Mouse (Mus musculus): ENCODE data around the gene Gpx3.
"Not testable (repeated sequence)": the region's sequence is repeated elsewhere in the genome, so short reads cannot be mapped to it uniquely, and the experiment has no call there.

Gene Gpx3

DNA sequence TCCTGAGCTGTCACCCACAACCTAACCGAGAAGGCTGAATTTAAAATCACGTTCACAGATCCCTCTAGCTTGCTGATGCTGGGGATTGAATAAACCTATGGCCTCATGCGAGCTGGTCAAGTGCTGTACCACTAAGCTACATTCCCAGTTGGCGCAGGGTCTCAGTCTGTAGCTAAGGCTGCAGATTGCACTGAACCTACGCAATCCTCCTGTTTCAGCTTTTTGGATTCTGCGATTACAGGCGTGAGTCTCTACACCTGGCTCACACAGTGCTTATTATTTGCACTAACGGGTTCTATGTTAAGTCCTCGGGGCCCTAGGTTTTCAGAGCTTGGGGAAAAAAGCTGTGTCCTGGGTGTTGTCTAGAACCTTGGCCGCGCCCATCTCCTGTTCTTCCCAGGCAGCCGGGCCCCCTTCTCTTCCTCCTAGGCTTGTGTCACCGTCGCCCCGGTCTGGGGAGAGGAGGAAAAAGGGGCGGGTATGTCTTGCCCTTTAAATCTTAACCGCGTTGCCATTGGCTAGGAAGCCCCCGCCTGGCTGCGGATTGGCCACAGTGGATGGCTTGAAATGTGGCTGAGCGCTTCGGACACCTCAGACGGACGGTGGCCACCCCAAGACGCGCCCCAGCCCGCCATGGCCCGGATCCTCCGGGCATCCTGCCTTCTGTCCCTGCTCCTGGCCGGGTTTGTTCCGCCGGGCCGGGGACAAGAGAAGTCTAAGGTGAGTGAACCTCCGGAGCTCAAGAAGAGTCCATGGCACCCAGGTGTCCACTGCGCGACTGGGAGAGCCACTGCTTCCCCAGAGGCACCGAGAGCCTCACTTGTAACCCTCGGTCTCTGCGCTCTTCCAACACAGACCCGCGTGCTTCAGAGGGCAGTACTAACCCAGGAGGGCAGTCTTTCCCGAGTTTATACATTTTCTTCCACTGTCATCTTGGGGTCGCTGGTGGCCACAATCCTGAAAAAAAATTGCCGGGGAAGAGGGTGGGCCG is at the start of gene Gpx3:
TSS of gene Gpx3 (plus strand) at position 121 of the 991 bp plus-strand sequence.
- peak; percentile 91 for DNase-seq

DNA sequence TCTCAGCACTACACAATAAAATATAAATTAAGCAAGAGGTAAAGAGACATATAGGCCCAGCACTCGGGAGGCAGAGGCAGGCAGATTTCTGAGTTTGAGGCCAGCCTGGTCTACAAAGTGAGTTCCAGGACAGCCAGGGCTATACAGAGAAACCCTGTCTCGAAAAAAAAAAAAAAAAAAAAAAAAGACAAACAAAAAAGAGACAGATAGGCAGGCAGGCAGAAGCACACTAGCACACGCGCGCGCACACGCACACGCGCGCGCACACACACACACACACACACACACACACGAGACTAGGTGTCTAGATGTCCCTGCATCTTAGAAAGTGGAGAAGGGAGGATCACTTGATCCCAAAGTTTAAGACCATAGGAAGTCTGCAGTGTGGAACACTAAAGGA is 43.4 kb upstream of the Gpx3 start:
- not testable (repeated sequence) for DNase-seq

DNA sequence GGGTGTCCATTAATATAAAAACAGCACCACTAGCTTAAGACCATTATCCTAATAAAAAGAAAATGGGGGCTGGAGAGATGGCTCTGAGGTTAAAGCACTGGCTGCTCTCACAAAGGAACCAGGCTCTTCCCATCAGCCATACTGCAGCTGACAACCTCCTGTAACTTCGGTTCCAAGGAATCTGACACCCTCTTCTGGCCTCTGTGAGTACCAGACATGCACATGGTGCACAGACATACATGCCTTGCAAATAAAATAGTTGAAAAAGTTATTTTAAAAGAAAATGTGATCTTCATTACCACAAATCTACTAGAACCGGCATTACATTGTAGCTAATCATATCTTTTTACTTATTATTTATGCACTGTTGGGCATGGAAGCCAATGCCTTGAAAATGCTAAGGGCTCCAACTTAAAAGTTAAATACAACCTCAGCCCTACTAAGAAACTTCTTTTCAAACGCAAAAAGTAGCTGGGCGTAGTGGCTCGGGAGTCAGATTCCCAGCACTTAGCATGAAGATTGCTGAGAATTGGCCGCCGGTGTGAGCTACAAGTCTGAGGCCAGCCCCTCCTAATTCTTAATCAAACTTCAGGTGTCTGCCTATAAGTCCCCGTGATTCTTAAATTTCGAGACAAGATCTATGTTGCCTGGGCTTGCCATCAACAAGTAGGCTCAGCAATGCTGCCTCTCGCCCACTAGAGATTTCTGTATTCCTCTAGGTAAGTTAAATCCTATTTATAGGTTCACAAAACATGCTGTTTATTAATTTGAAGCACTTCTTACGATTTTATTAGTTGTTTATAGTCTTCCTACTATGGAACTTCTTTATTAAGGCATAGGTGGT is 42.7 kb upstream of the Gpx3 start:
- no peak for DNase-seq

DNA sequence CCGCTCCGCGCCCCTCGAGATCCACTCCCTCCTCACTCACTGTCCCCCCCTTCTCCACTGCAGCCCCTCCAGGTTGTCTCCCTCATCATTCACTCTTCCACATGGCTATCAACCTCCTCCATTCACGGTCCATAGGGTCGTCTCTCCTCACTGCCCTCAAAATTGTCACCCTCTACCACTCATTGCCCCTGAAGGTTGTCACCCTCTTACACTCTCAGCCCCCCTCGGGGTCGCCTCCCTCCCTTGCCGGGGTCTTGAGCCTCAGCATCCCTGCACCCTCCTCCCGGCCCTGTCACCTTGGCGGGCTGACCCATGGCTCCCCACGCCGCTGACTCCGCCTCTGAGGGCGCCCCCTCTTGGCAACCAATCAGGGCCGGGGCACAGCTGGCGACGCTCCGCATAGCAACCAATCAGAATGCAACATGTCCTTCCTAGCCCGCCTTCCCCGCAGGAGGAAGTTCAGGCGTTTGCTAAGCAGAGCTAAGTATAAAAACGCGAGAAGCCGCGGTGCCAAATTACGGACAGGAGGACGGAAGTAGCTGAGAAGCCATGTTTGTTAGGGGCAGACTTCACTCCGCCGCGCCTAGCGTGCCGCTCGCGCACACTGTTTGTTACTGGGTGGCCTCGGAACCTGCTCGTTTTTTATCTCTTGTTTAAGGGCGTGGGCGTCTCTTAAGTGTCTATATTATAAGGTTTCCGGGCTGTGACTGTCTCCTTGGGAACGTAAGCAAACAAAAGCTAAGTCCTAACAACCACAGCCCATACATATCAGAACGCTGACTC is 41.8 kb upstream of the Gpx3 start, which contains the start of gene Lyrm7:
TSS of gene Lyrm7 (minus strand) at position 661 of the 783 bp plus-strand sequence.
- peak; percentile 98 for DNase-seq

DNA sequence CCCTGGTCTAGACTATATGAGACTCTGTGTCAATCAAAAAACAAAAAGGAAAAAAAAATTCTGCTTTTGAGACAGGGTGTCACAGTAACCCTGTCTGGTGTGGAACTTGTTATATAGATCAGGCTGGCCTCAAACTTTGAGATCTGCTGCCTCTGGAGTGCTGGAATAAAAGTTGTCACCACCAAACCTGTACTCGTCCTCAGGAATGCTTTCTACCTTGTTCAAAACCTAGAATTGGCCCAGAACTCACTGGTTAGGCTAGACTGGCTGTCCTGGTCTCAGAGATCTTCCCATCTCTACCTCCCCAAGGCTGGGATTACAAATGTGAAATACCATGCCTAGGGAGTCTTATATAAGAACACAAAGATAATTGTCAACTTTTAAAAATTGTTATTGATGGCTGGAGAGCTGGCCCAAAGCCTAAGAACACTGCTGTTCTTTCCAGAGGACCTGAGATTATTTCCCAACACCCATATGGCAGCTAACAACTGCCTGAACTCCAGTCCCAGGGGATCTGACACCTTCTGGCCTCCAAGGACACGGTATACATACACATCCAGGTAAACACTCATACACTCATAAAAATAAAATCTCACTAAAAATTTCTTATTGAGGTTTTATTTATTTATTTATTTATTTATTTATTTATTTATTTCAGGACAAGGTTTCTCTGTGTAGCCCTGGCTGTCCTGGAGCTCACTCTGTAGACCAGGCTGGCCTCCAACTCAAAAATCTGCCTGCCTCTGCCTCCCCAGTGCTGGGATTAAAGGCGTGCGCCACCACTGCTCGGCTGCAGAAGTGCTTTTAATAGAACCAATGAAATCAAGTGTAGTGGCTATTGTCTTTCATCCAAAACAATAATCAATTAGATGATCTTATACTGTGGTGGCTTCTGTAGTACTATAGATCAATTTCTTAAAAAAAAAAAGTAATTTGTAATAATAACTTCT is 40.5 kb upstream of the Gpx3 start:
- DNase-seq, result no peak

DNA sequence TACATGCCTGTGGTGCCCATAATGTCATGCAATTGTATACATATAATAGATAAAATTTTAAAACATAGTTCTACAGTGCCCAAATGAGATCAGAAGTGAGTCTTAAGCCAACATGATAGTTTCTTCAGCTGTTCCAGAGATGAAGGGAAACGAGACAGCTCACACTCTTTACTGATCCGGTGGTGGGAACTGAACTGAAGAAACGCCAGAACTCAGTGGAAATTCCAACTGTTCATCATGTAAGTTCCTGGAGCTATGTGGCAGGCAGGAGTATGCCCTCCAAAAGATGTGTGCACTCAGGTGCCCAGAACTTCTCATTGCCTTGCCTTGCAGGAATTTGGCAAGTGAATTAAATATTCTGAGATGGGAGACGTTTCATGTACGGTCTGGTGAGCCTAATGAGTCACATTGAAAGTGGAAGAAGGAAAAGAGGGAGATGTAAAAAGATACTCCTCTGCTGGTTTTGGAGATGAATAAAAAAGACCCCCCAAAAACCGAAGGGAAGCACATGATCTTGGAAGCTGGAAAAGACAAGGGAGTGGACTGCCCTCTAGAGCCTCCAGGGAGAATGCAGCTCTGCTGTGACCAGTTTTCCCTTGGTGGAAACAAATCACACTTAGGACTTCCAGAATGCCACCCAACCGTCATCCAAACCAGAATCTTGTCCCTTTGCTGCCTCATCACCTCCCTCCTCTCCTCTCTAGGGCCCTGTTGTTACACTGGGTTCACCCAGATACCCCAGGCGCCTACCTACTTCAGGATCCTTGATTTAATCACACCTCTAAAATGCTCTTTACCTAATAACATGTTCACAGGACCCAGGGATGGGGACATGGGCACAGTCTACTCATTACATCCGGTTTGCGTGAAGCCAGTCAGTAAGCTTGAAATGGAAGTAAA is 39.4 kb upstream of the Gpx3 start:
- DNase-seq, result peak; percentile 68

DNA sequence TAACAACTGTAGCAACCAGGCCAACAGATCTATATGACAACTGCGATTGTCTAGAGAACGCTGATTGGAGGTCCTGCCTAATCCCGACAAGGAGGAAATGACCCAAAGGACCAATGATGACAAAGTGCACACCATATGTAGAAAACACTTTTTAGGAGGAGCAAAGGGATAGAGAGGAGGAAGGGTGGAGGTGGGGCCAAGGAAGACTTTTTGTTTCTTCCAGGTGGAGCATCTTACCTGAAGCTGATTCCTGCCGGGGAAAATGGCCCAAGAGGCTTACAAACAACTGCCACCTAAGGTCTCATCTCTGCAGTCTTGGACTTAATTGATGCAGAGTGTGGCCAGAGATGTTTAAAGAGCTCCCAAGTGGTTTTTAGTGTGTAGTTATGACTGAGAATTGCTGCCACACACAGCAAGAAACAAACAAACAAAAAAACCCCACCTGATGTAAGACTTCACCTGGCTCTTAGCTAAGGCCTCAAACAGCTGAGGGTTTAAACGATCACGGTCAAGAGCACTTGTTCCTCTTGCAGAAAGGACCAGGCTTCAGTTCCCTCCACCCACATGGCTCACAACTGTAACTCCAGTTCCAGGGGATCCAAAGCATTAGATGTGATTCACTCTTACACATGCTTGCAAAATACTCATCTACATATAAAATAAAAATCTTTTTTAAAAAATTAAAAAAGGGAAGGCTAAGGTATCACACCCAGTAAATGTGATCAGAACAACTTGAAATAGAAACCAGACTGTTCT is 36.7 kb upstream of the Gpx3 start:
- DNase-seq, result no peak

DNA sequence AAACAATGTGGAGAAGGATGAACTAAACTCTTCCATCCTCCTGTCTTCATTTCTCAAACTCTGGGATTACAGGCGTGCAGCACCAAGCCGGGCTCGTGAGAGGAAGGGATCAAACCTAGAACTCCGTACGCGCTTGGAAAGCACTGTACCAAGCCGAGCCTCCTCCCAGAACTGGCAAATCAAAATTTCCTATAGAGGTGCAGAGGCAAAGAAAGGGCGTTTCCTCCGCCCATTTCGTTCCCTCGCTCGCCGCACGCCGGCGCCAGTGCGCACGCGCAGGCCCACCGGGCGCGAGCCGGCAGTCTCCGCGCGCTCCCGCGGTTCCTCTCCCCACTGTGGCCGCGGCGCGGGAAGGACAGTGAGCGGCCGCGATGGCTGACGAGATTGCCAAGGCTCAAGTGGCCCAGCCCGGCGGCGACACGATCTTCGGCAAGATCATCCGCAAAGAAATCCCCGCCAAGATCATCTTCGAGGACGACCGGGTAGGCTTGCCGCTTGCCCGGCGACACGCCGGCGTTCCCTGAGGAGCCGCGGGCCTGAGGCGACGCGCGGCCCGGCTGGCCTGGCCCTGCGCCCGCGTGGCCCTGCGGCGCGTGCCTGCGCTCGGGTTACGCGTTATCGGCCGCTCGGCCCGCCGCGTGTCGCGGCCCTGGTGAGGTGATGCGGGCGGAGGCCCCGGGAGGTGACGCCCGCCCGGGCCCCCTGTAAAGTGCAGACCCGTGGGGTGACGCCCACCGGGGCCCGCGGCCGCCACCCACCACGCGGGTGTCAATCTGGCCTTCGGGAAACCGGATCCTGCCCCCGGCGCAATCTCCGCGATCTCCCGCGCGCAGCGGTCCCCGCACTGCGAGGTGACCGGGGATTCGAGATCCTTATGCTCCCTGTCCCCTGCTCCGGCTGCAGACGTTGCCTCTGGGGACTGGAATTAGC is 35.9 kb upstream of the Gpx3 start, which contains the start of gene Hint1:
TSS of gene Hint1 (plus strand) at position 265 of the 930 bp plus-strand sequence.
- peak; percentile 96 for DNase-seq

DNA sequence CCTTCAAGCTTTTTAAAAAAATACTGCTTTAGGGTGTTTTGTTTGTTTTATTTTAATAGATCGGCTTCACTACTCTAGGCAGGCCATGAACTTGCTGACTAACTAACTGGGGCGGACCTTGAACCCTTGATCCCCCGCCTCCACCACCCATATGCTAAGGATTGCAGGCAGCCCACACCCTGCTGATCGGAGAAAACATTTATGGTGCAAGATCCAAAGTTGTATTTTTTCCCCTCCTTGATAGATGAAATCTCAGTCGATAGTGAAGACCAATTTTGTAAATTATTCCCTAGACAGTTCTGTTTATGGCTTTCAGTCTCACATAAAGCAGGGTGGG is 35.2 kb upstream of the Gpx3 start:
- DNase-seq, result peak; percentile 78

DNA sequence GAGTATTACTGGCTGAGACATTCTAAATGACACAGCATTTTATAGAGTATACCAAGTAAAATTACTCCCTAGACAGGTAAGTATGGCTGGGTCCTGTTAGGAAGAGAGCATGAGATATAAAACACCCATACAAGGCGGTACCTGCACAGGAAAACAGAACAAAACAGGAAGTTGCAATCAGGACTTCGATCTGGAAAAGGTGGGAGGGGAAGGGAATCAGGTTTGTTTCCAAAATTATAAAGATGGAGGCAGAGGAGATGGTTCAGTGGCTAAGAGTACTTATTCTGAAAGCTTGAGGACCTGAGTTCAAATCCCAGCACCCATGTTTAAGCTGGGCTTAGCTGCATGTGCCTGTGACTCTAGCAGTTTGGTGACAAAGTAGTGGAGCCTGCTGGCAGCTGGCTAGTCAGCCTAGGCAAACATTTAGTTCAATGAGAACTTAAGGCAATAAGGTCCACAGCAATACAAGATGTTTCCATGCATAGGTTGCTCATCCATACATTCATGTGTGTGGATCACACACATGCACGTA is 34.3 kb upstream of the Gpx3 start:
- no peak for DNase-seq

DNA sequence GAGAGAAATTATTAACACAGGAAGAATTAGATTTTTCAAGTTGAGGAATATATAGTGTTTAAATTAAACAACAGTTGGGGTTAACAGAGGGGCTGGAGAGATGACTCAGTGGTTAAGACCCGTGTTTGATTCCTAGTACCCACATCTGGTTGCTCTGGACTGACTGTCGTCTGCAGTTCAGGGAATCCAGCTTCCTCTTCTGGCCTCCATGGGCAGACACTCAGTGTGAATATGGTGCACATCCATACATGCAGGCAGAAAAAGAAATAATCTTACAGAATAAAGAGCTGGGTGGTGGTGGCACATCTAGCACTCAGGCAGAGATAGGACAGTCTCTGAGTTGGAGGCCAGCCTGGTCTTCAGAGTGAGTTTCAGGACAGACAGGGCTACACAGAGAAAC is 33.8 kb upstream of the Gpx3 start:
- no peak for DNase-seq

DNA sequence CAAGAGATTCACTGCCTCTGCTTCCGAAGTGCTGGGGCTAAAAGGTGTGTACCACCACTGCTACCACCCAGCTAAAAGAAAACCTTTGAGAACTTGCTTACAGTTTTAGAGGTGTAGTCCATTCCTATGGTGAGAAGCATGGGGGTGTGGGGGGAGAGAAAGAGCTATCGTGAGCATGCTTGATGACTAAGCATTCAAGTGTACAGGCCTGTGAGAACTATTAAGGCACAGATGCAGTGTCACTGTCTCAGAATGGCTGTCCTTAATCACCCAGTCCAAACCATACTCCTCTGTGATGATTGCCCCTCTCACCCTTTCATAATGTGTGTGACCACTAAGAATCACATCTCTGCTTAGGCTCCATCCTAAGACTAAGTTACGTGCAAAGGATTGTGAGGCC is 32.9 kb upstream of the Gpx3 start:
- DNase-seq, result no peak

DNA sequence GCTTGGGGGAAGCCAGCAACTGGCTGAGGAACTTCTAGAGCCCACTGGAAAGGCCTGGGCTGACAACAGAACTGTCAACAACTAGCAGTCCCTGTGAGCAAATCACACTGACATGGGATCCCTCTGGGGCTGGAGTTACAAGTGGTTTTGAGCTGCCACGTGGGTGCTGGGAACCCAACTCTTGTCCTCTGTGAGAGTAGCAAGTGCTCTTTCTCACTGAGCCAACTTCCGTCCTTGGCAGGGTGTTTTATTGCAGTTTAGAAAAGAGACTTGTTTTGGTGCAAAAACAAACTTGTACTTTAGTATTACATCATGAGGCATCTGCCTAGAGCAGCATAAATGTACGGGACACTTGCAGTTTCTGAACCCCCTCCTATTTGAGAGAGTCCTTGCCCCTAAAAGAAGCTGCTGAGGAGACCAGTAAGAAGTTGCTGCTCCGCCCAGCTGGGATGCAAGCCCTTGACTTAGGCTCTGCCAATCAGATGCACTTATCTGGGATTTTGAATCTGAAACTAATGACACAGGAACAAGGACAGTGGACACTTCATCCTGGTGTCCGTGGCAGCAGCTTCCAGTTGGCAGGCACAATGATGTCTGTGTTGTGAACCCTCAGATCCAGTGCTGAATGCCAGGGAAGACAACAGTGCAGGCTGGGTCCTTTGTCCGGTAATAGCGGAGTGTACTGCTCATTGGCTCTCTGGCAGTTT is 30.3 kb upstream of the Gpx3 start:
- no peak for DNase-seq

DNA sequence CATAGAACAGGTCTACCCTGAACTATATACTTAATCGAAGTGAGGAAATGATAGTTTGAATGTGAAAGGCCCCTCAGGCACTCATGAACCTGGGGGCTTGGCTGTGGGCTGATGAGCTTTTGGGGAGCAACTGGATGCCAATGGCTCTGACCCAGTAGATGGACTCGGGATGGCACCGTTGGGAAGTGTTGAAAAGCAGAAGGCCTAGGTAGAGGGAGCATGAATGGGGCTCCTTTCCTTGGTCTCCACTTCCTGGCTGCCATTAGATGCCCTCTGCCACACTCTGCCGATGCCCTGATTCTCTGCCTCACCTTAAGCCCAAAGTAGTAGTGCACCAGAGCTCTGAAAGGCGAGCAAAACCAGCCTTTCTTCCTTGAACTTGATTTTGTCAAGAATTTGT is 26.2 kb upstream of the Gpx3 start:
- no peak for DNase-seq

DNA sequence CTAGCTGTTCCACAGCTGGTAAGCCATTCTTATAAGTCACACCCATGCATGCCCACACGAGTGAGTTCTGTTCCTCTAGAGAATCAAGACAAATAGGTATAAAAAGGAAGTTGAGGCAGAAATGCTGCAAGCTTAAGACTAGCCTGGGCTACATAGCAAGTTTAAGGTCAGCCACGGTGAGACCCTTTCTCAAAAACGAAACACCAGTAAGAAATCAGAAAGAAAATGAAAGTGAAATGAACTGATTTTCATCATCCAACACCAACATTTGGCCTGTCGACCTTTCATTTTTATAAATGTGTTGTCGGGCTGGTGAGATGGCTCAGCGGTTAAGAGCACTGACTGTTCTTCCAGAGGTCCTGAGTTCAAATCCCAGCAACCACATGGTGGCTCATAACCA is 23.4 kb upstream of the Gpx3 start:
- DNase-seq, result no peak

DNA sequence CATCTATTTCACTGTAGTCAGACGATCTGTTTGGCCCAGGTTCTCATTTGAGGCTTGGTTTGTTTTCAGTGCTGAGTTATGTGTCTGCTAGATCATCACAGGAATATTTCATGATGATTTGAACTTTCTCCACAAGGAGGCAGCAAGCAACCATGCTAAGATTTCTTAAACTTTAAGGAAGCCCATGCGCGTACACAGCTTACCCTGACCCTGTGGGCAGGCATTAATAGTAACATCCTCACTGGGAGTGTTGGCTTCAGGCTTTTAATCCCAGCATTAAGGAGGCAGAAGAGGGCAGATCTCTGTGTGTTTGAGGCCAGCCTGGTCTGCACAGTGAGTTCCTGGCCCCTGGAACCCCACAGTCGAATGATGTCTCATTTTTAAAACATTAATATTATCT is 22.8 kb upstream of the Gpx3 start:
- peak; percentile 86 for DNase-seq

DNA sequence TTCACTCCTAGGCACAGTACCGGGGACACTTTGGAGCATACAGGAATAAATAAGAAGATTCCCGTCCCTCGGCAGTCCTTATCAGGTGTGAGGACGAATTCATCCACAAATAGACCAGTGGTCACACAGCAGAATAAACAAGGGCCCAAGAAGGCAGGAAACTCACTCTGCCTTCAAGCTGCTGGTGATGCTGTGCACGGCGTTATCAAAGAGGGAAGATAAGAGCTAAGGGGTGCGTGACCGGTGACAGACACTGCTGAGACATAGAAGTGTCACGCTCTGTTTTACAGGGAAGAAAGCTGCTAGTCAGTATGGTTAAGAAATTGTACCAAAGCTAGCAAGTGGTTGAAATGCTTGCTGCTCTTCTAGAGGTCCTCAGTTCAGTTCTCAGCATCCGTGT is 22.3 kb upstream of the Gpx3 start:
- DNase-seq, result no peak

DNA sequence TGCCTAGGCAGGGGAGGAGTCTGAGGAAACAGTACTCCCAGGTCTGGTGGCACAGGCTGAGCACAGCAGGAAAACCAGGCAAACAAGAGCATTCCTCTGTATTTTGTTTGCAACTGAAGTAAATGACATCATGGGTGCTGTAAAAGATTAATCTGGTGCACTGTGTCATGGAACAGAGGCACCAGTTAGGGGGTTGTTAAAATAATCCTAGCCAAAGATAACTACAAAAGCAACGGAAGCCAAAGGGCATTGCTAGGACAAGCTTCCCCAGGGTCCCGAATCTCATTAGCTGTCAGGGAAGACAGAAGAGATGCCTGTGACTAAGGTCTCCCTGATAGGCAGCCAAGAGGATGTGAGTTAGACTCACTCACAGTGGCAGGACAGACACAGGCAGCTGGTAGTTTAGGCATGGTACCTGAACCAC is 21.2 kb upstream of the Gpx3 start:
- peak; percentile 82 for DNase-seq
